Mouse (Mus musculus): Measurements from ENCODE around the gene Bhlhe41. TPM values are rescaled to one million over a fixed set of nuclear protein-coding genes. Genes with fewer than 3 reads are reported as not detected.
A peak's percentile ranks its signal among the peaks of the same experiment; 100 is the strongest.

Gene Bhlhe41
- polyA plus RNA-seq, 1 experiment from 2014 or later = 1.2 TPM

GRCm38 (mm10) chr6:145850789-145851188 is 14.6 kb downstream of the Bhlhe41 start:
- Histone ChIP-seq H3K27me3 (ENCODE audit: insufficient read depth, poor library complexity, severe bottlenecking) (peaks cover 4% of the 10 kb centered on the region; the same call in 1 of the 2 replicates), H3K27ac (no peak overlapping the region), H3K4me1 (replicated peaks) (peaks cover 18% of the 10 kb centered on the region), H3K4me3 (no peak overlapping the region), H3K36me3 (no peaks in the 10 kb centered on the region), H3K9me3 (no peaks in the 10 kb centered on the region)
- 56% methylated on average over 2 of the region's 2 CpGs for WGBS
- DNase-seq (ENCODE audit: low spot score) = no peak

- H3K27me3 ChIP-seq (ENCODE audit: insufficient read depth, poor library complexity, severe bottlenecking) = no peaks in the 10 kb centered on the region; the same call in 1 of the 2 replicates
- no peaks in the 10 kb centered on the region for H3K9me3 ChIP-seq
- no peak for DNase-seq (ENCODE audit: low spot score)
- H3K27ac ChIP-seq = no peak overlapping the region
- H3K36me3 ChIP-seq = no peaks in the 10 kb centered on the region
- WGBS = 90% methylated on average over 8 of the region's 8 CpGs
- H3K4me1 ChIP-seq (replicated peaks) = no peaks in the 10 kb centered on the region
- no peak overlapping the region for H3K4me3 ChIP-seq
These were observed 17.7 kb downstream of the Bhlhe41 start for GRCm38 (mm10) chr6:145847661-145848060.

- Histone ChIP-seq H3K36me3 (no peaks in the 10 kb centered on the region), H3K27ac (no peak overlapping the region), H3K27me3 (ENCODE audit: insufficient read depth, poor library complexity, severe bottlenecking) (no peaks in the 10 kb centered on the region; the same call in 1 of the 2 replicates), H3K9me3 (no peaks in the 10 kb centered on the region), H3K4me1 (replicated peaks) (no peaks in the 10 kb centered on the region), H3K4me3 (no peak overlapping the region)
- WGBS = 92% methylated on average over 6 of the region's 6 CpGs
- DNase-seq (ENCODE audit: low spot score) = no peak
These were observed 18.4 kb downstream of the Bhlhe41 start for GRCm38 (mm10) chr6:145846948-145847347.

- DNase-seq (ENCODE audit: low spot score) = no peak
- Histone ChIP-seq H3K4me3 (no peak overlapping the region), H3K4me1 (replicated peaks) (no peaks in the 10 kb centered on the region), H3K27ac (no peak overlapping the region), H3K36me3 (no peaks in the 10 kb centered on the region), H3K9me3 (no peaks in the 10 kb centered on the region), H3K27me3 (ENCODE audit: insufficient read depth, poor library complexity, severe bottlenecking) (no peaks in the 10 kb centered on the region; the same call in 1 of the 2 replicates)
- WGBS = 91% methylated on average over 1 of the region's 1 CpGs
These were observed 19.3 kb downstream of the Bhlhe41 start for GRCm38 (mm10) chr6:145846076-145846475.

GRCm38 (mm10) chr6:145845611-145846010 is 19.7 kb downstream of the Bhlhe41 start:
- Histone ChIP-seq H3K4me1 (replicated peaks) (no peaks in the 10 kb centered on the region), H3K36me3 (no peaks in the 10 kb centered on the region), H3K4me3 (no peak overlapping the region), H3K27ac (no peak overlapping the region), H3K27me3 (ENCODE audit: insufficient read depth, poor library complexity, severe bottlenecking) (no peaks in the 10 kb centered on the region; the same call in 1 of the 2 replicates), H3K9me3 (no peaks in the 10 kb centered on the region)
- no peak for DNase-seq (ENCODE audit: low spot score)
- WGBS = 84% methylated on average over 5 of the region's 5 CpGs

- Histone ChIP-seq H3K9me3 (no peaks in the 10 kb centered on the region), H3K4me3 (no peak overlapping the region), H3K4me1 (replicated peaks) (peaks cover 11% of the 10 kb centered on the region), H3K27me3 (ENCODE audit: insufficient read depth, poor library complexity, severe bottlenecking) (no peaks in the 10 kb centered on the region), H3K36me3 (no peaks in the 10 kb centered on the region), H3K27ac (no peak overlapping the region)
- no peak for DNase-seq (ENCODE audit: low spot score)
- whole genome bisulfite sequencing = 62% methylated on average over 6 of the region's 6 CpGs
These were observed 30.0 kb downstream of the Bhlhe41 start for GRCm38 (mm10) chr6:145835359-145835758.

GRCm38 (mm10) chr6:145832927-145833326 is 32.4 kb downstream of the Bhlhe41 start:
- no peak overlapping the region for H3K27ac ChIP-seq
- no peaks in the 10 kb centered on the region for H3K36me3 ChIP-seq
- 73% methylated on average over 8 of the region's 8 CpGs for WGBS
- no peak for DNase-seq (ENCODE audit: low spot score)
- no peaks in the 10 kb centered on the region for H3K9me3 ChIP-seq
- H3K4me3 ChIP-seq = no peak overlapping the region
- H3K27me3 ChIP-seq (ENCODE audit: insufficient read depth, poor library complexity, severe bottlenecking) = no peaks in the 10 kb centered on the region
- H3K4me1 ChIP-seq (replicated peaks) = peaks cover 15% of the 10 kb centered on the region

GRCm38 (mm10) chr6:145830617-145831016 is 34.7 kb downstream of the Bhlhe41 start:
- no peaks in the 10 kb centered on the region for H3K9me3 ChIP-seq
- H3K27ac ChIP-seq = no peak overlapping the region
- H3K4me1 ChIP-seq (replicated peaks) = peaks cover 13% of the 10 kb centered on the region
- 66% methylated on average over 9 of the region's 9 CpGs for WGBS
- H3K4me3 ChIP-seq = no peak overlapping the region
- DNase-seq (ENCODE audit: low spot score) = no peak
- H3K27me3 ChIP-seq (ENCODE audit: insufficient read depth, poor library complexity, severe bottlenecking) = no peaks in the 10 kb centered on the region
- no peaks in the 10 kb centered on the region for H3K36me3 ChIP-seq

GRCm38 (mm10) chr6:145830117-145830516 is 35.2 kb downstream of the Bhlhe41 start:
- peak; percentile 72 for DNase-seq (ENCODE audit: low spot score)
- 18% methylated on average over 8 of the region's 8 CpGs for WGBS
- no peaks in the 10 kb centered on the region for H3K36me3 ChIP-seq
- no peak overlapping the region for H3K27ac ChIP-seq
- H3K9me3 ChIP-seq = no peaks in the 10 kb centered on the region
- H3K4me3 ChIP-seq = no peak overlapping the region
- H3K27me3 ChIP-seq (ENCODE audit: insufficient read depth, poor library complexity, severe bottlenecking) = no peaks in the 10 kb centered on the region
- peaks cover 8% of the 10 kb centered on the region; the same call in 1 of the 2 replicates for H3K4me1 ChIP-seq (replicated peaks)

- H3K4me3 ChIP-seq = no peak overlapping the region
- 63% methylated on average over 16 of the region's 16 CpGs for WGBS
- H3K4me1 ChIP-seq (replicated peaks) = peaks cover 10% of the 10 kb centered on the region; the same call in 1 of the 2 replicates
- H3K9me3 ChIP-seq = no peaks in the 10 kb centered on the region
- no peaks in the 10 kb centered on the region for H3K36me3 ChIP-seq
- no peak overlapping the region for H3K27ac ChIP-seq
- no peaks in the 10 kb centered on the region for H3K27me3 ChIP-seq (ENCODE audit: insufficient read depth, poor library complexity, severe bottlenecking)
- DNase-seq (ENCODE audit: low spot score) = peak; percentile 33
These were observed 36.1 kb downstream of the Bhlhe41 start for GRCm38 (mm10) chr6:145829062-145829835.

GRCm38 (mm10) chr6:145826305-145826704 is 39.1 kb downstream of the Bhlhe41 start:
- H3K4me3 ChIP-seq = no peak overlapping the region
- no peaks in the 10 kb centered on the region for H3K27me3 ChIP-seq (ENCODE audit: insufficient read depth, poor library complexity, severe bottlenecking)
- H3K36me3 ChIP-seq = no peaks in the 10 kb centered on the region
- no peaks in the 10 kb centered on the region for H3K9me3 ChIP-seq
- 87% methylated on average over 4 of the region's 4 CpGs for WGBS
- H3K27ac ChIP-seq = no peak overlapping the region
- H3K4me1 ChIP-seq (replicated peaks) = peaks cover 28% of the 10 kb centered on the region
- no peak for DNase-seq (ENCODE audit: low spot score)

GRCm38 (mm10) chr6:145823588-145824234 is 41.6 kb downstream of the Bhlhe41 start:
- 42% methylated on average over 5 of the region's 5 CpGs for WGBS
- peak; percentile 47 for DNase-seq (ENCODE audit: low spot score)
- H3K27me3 ChIP-seq (ENCODE audit: insufficient read depth, poor library complexity, severe bottlenecking) = no peaks in the 10 kb centered on the region
- no peak overlapping the region for H3K4me3 ChIP-seq
- H3K36me3 ChIP-seq = peaks cover 3% of the 10 kb centered on the region; the same call in 1 of the 2 replicates
- peak overlapping the region; percentile 35; the same call in 1 of the 2 replicates for H3K27ac ChIP-seq
- H3K9me3 ChIP-seq = no peaks in the 10 kb centered on the region
- peaks cover 19% of the 10 kb centered on the region for H3K4me1 ChIP-seq (replicated peaks)

- H3K27me3 ChIP-seq (ENCODE audit: insufficient read depth, poor library complexity, severe bottlenecking) = no peaks in the 10 kb centered on the region
- WGBS = 20% methylated on average over 6 of the region's 6 CpGs
- peak overlapping the region; percentile 35; the same call in 1 of the 2 replicates for H3K27ac ChIP-seq
- H3K4me3 ChIP-seq = no peak overlapping the region
- peaks cover 3% of the 10 kb centered on the region; the same call in 1 of the 2 replicates for H3K36me3 ChIP-seq
- peak; percentile 87 for DNase-seq (ENCODE audit: low spot score)
- peaks cover 19% of the 10 kb centered on the region for H3K4me1 ChIP-seq (replicated peaks)
- H3K9me3 ChIP-seq = no peaks in the 10 kb centered on the region
These were observed 42.3 kb downstream of the Bhlhe41 start for GRCm38 (mm10) chr6:145823103-145823502.
